Mouse (Mus musculus) bone marrow macrophage, adult 2 months (primary cell): Measurements from ENCODE around the gene Aacs.

Source experiments
- CTCF ChIP-seq: IDR thresholded peaks from 2 replicates; pipeline ENCODE4 v1.5.1; 2012; ENCODE audit warnings: low read depth, mild to moderate bottlenecking, low read length, moderate library complexity
- POLR2A ChIP-seq: IDR thresholded peaks from 2 replicates; pipeline ENCODE4 v1.6.1; 2012; ENCODE audit warnings: mild to moderate bottlenecking, low read depth, low read length, borderline replicate concordance

DNA sequence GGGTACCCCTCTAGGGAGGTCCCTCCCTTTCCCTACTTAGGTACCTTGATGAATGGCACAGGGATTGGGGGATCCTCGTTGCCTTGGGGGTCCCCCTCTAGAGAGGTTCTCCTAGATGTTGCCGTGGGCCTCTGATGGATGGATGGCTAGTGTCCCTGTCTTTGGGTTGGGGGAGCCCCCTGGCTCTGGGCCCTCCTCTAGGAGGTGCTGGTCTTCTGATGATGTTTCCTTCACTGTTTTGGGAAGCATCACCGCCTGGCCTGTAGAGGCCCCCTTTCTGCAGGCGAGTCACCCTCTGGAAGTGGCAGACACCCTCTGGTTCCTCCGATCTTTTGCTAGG lies 642 bp downstream of the Aacs start:
- TF ChIP-seq POLR2A (no peak), CTCF (no peak)
